Mouse (Mus musculus) spleen, adult 2 months (tissue): Measurements from ENCODE around the gene Atp6v0a1. TPM values are rescaled to one million over a fixed set of nuclear protein-coding genes. Genes with fewer than 3 reads are reported as not detected.

ENCODE experiments used
- DNase-seq, 2 experiments: peaks; one replicate each; pipeline versions ENCODE4 v3.0.0 to v3.0.0-alpha.2; 2012 to 2021; ENCODE audit warnings: low spot score in 2 of 2, low read depth in 1 of 2
- H3K27ac ChIP-seq: fragments of 200-500 bp; 2 replicates; pipeline ENCODE4 v1.5.1; 2012; ENCODE audit warnings: low read length, inconsistent platforms; ENCODE audit not compliant: insufficient read depth
- H3K27me3 ChIP-seq: fragments of 200-500 bp; 2 replicates; pipeline ENCODE4 v1.6.1; 2012; ENCODE audit warnings: mild to moderate bottlenecking, moderate library complexity, low read length, inconsistent platforms; ENCODE audit not compliant: control insufficient read depth, insufficient read depth
- H3K36me3 ChIP-seq: fragments of 200-500 bp; 2 replicates; pipeline ENCODE4 v1.6.1; 2012; ENCODE audit warnings: mild to moderate bottlenecking, low read length, inconsistent platforms; ENCODE audit not compliant: control insufficient read depth, insufficient read depth
- H3K4me1 ChIP-seq: fragments of 200-500 bp; 2 replicates; pipeline ENCODE4 v1.6.1; 2011; ENCODE audit warnings: inconsistent platforms; ENCODE audit not compliant: control insufficient read depth, insufficient read depth, insufficient read length
- H3K4me3 ChIP-seq: fragments of 200-500 bp; 2 replicates; pipeline ENCODE4 v1.5.1; 2011; ENCODE audit warnings: mild to moderate bottlenecking, inconsistent platforms; ENCODE audit not compliant: insufficient read depth, insufficient read length; ENCODE audit errors: extremely low read depth
- CTCF ChIP-seq: fragments of 200-500 bp; IDR thresholded peaks from 2 replicates; pipeline ENCODE4 v1.5.1; 2011; ENCODE audit warnings: mild to moderate bottlenecking, inconsistent platforms; ENCODE audit not compliant: insufficient read depth, insufficient read length, insufficient replicate concordance; ENCODE audit errors: extremely low read depth
- POLR2A ChIP-seq: fragments of 200-500 bp; IDR thresholded peaks from 2 replicates; pipeline ENCODE4 v1.6.1; 2011; ENCODE audit warnings: low read depth, low read length, inconsistent platforms
- WGBS: fragments of 180-500 bp; shearing (Covaris S2); methylation state at CpG from one replicate; pipeline ENCODE4 v1.1.7; 2018; 5-methylcytosine and 5-hydroxymethylcytosine counted together
- polyA plus RNA-seq: library from polyadenylated mRNA; depleted of rRNA; stranded (reverse); fragments of >200 nt; gene quantifications from 2 replicates; pipeline ENCODE4 v1.2.3, GENCODE M21; 2012; rRNA removed

Gene Atp6v0a1
- polyA plus RNA-seq, 1 experiment = 41.8 TPM

DNA sequence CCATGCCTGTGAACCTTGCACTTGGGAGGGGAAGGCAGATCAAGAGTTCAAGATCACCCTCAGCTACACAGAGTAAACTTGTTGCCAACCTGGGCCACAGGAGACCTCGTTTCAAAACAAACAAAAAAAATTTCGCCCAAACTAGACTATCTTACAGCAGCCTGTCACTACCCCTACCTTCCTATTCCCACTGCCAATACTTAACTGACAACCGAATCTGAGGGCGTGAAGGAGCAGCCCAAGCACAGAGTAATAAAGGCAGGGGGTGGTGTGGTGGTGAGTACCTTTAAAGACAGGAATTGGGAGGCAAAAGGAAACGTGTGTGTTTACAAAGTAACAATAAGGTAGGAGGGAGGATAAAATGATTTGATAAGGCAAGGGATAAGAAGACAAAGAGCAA, 101.5 kb downstream of the Atp6v0a1 start:
- Histone ChIP-seq H3K27me3 (no peaks in the 10 kb centered on the region), H3K27ac (no peak overlapping the region), H3K4me1 (peaks cover 5% of the 10 kb centered on the region; the same call in 1 of the 2 replicates), H3K4me3 (no peak overlapping the region), H3K36me3 (peaks cover 5% of the 10 kb centered on the region)
- TF ChIP-seq CTCF = no peak
- TF ChIP-seq POLR2A = no peak
- WGBS = 84% methylated on average over 5 of the region's 5 CpGs
- DNase-seq = no peak

DNA sequence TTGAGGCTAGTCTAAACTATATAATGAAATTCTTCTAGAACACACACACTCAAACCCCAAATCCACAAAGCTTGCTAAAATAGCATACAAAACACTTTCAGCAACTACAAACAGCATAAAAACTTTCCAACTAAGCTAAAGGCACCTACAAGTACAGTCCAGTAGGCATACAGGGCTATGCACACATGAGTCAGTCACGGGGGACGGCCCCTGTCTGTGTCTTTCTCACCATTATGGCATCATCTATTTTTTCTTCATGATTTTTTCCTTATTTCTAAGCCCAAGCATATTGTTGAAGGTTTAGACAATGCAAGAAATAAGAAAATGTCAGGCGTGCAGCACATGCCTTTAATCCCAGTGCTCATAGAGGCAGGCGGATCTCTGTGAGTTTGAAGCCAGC, 101.9 kb downstream of the Atp6v0a1 start:
- TF ChIP-seq POLR2A (no peak), CTCF (no peak)
- WGBS = 91% methylated on average over 4 of the region's 4 CpGs
- H3K27me3 ChIP-seq = no peaks in the 10 kb centered on the region
- H3K36me3 ChIP-seq = peaks cover 3% of the 10 kb centered on the region
- no peak overlapping the region for H3K4me3 ChIP-seq
- no peak for DNase-seq
- peaks cover 10% of the 10 kb centered on the region; the same call in 1 of the 2 replicates for H3K4me1 ChIP-seq
- no peak overlapping the region for H3K27ac ChIP-seq

DNA sequence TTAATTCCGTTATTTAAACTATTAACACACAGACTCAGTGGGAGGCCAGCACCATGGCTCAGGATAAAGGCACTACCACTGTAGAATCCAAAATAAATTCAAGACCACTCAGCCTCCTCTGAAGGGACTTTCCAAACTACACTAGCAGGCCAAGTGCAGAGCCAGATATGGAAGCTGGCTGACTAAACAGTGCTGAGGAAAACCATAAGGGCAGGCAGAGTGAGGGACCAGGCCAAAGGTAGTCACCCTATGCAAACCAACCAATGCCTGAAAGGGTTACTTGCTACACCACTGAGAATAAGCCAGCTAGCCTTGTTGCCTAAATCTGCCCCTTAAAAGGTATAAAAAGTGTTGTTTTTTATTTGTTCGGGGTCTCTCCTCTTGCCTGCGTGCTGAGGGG, 102.9 kb downstream of the Atp6v0a1 start:
- Histone ChIP-seq H3K4me3 (no peak overlapping the region), H3K4me1 (peaks cover 14% of the 10 kb centered on the region), H3K27me3 (no peaks in the 10 kb centered on the region), H3K36me3 (peaks cover 2% of the 10 kb centered on the region), H3K27ac (no peak overlapping the region)
- no peak for DNase-seq
- TF ChIP-seq POLR2A (no peak), CTCF (no peak)
- 96% methylated on average over 3 of the region's 3 CpGs for WGBS

Other genes with a start within 250 kb of the Atp6v0a1 start
- gene Kcnh4, start 249.5 kb upstream of the Atp6v0a1 start, polyA plus RNA-seq = 0.82 and 1.5 TPM in 2 replicates
- 0.22 TPM in 1 of 2 replicates, not detected in the other for gene Hcrt, start 246.5 kb upstream of the Atp6v0a1 start, polyA plus RNA-seq
- 7.8 and 9.6 TPM in 2 replicates for gene Ghdc, start 238.5 kb upstream of the Atp6v0a1 start, polyA plus RNA-seq
- 33.2 and 45.2 TPM in 2 replicates for gene Stat5b, start 158.7 kb upstream of the Atp6v0a1 start, polyA plus RNA-seq
- 24.7 and 35.7 TPM in 2 replicates for gene Stat5a, start 150.1 kb upstream of the Atp6v0a1 start, polyA plus RNA-seq
- gene Stat3, start 69.9 kb upstream of the Atp6v0a1 start, polyA plus RNA-seq = 65.1 and 80.8 TPM in 2 replicates
- gene Cavin1, start 38.6 kb upstream of the Atp6v0a1 start, polyA plus RNA-seq = 27.0 and 29.1 TPM in 2 replicates
- 28.6 and 34.8 TPM in 2 replicates for gene Naglu, start 60.6 kb downstream of the Atp6v0a1 start, polyA plus RNA-seq
- gene Hsd17b1, start 69.0 kb downstream of the Atp6v0a1 start, polyA plus RNA-seq = 1.2 and 1.3 TPM in 2 replicates
- gene Coasy, start 73.1 kb downstream of the Atp6v0a1 start, polyA plus RNA-seq = 26.6 and 36.9 TPM in 2 replicates
- gene Mlx, start 77.8 kb downstream of the Atp6v0a1 start, polyA plus RNA-seq = 20.3 and 23.9 TPM in 2 replicates
- 0.85 and 0.90 TPM in 2 replicates for gene Psmc3ip, start 86.0 kb downstream of the Atp6v0a1 start, polyA plus RNA-seq
- 57.8 and 61.3 TPM in 2 replicates for gene Retreg3, start 110.4 kb downstream of the Atp6v0a1 start, polyA plus RNA-seq
- 16.4 and 17.7 TPM in 2 replicates for gene Tubg1, start 110.5 kb downstream of the Atp6v0a1 start, polyA plus RNA-seq
- 3.6 and 4.8 TPM in 2 replicates for gene Tubg2, start 146.5 kb downstream of the Atp6v0a1 start, polyA plus RNA-seq
- gene Cntnap1, start 161.1 kb downstream of the Atp6v0a1 start, polyA plus RNA-seq = 1.3 and 1.4 TPM in 2 replicates
- 5.8 and 8.4 TPM in 2 replicates for gene Plekhh3, start 161.9 kb downstream of the Atp6v0a1 start, polyA plus RNA-seq
- gene Ccr10, start 166.0 kb downstream of the Atp6v0a1 start, polyA plus RNA-seq = 1.6 and 1.9 TPM in 2 replicates
- 28.3 and 30.9 TPM in 2 replicates for gene Ezh1, start 217.0 kb downstream of the Atp6v0a1 start, polyA plus RNA-seq
- gene Ramp2, start 236.6 kb downstream of the Atp6v0a1 start, polyA plus RNA-seq = 47.6 and 59.7 TPM in 2 replicates
- gene Vps25, start 244.3 kb downstream of the Atp6v0a1 start, polyA plus RNA-seq = 56.3 and 62.2 TPM in 2 replicates